Mouse (Mus musculus): Measurements from ENCODE around the gene Kank2. TPM values are rescaled to one million over a fixed set of nuclear protein-coding genes. Genes with fewer than 3 reads are reported as not detected.
"Not testable (repeated sequence)": the region's sequence is repeated elsewhere in the genome, so short reads cannot be mapped to it uniquely, and the experiment has no call there.

Kank2 gene
- total RNA-seq, 2 experiments from 2014 or later = 6.3 to 7.4 TPM

- DNase-seq (ENCODE audit: extremely low spot score in 1 of 2, low spot score in 1 of 2) = no peak
Observed at GRCm38 (mm10) chr9:21818561-21818960, 20.0 kb upstream of the Kank2 start.

- no peak for DNase-seq (ENCODE audit: extremely low spot score in 1 of 2, low spot score in 1 of 2)
Observed at GRCm38 (mm10) chr9:21818125-21818524, 19.6 kb upstream of the Kank2 start.

- DNase-seq (ENCODE audit: extremely low spot score in 1 of 2, low spot score in 1 of 2) = no peak
Observed at GRCm38 (mm10) chr9:21816716-21817305, 18.3 kb upstream of the Kank2 start.

GRCm38 (mm10) chr9:21811170-21811569 lies 12.6 kb upstream of the Kank2 start:
- no peak for DNase-seq (ENCODE audit: extremely low spot score in 1 of 2, low spot score in 1 of 2)

- no peak for DNase-seq (ENCODE audit: extremely low spot score in 1 of 2, low spot score in 1 of 2)
Observed at GRCm38 (mm10) chr9:21808561-21808960, 10.0 kb upstream of the Kank2 start.

- DNase-seq (ENCODE audit: extremely low spot score in 1 of 2, low spot score in 1 of 2) = no peak
Observed at GRCm38 (mm10) chr9:21806976-21807375, 8.4 kb upstream of the Kank2 start.

- DNase-seq (ENCODE audit: extremely low spot score in 1 of 2, low spot score in 1 of 2) = no peak
Observed at GRCm38 (mm10) chr9:21806363-21806762, 7.8 kb upstream of the Kank2 start.

- DNase-seq (ENCODE audit: extremely low spot score in 1 of 2, low spot score in 1 of 2) = peak; percentile 67 to 89
Observed at GRCm38 (mm10) chr9:21803986-21804644, 5.6 kb upstream of the Kank2 start.

- DNase-seq (ENCODE audit: extremely low spot score in 1 of 2, low spot score in 1 of 2) = no peak
Observed at GRCm38 (mm10) chr9:21801591-21801990, 3.0 kb upstream of the Kank2 start.

- DNase-seq (ENCODE audit: extremely low spot score in 1 of 2, low spot score in 1 of 2) = no peak
Observed at GRCm38 (mm10) chr9:21801121-21801520, 2.6 kb upstream of the Kank2 start.

- DNase-seq (ENCODE audit: extremely low spot score in 1 of 2, low spot score in 1 of 2) = no peak
Observed at GRCm38 (mm10) chr9:21799010-21799350, 436 bp upstream of the Kank2 start.

GRCm38 (mm10) chr9:21797921-21798344 lies 611 bp downstream of the Kank2 start:
- no peak for DNase-seq (ENCODE audit: extremely low spot score in 1 of 2, low spot score in 1 of 2)

- no peak for DNase-seq (ENCODE audit: extremely low spot score in 1 of 2, low spot score in 1 of 2)
Observed at GRCm38 (mm10) chr9:21796919-21797318, 1.6 kb downstream of the Kank2 start.

GRCm38 (mm10) chr9:21796259-21796658 lies 2.3 kb downstream of the Kank2 start:
- no peak for DNase-seq (ENCODE audit: extremely low spot score in 1 of 2, low spot score in 1 of 2)

- DNase-seq (ENCODE audit: extremely low spot score in 1 of 2, low spot score in 1 of 2) = no peak
Observed at GRCm38 (mm10) chr9:21795579-21795978, 3.0 kb downstream of the Kank2 start.

- DNase-seq (ENCODE audit: extremely low spot score in 1 of 2, low spot score in 1 of 2) = no peak
Observed at GRCm38 (mm10) chr9:21794925-21795324, 3.6 kb downstream of the Kank2 start.

- DNase-seq (ENCODE audit: extremely low spot score in 1 of 2, low spot score in 1 of 2) = no peak
Observed at GRCm38 (mm10) chr9:21794344-21794834, 4.2 kb downstream of the Kank2 start.

GRCm38 (mm10) chr9:21793507-21793906 lies 5.0 kb downstream of the Kank2 start:
- not testable (repeated sequence) for DNase-seq (ENCODE audit: extremely low spot score in 1 of 2, low spot score in 1 of 2)

- peak in 1 of 2 experiments; percentile 51 for DNase-seq (ENCODE audit: extremely low spot score in 1 of 2, low spot score in 1 of 2)
Observed at GRCm38 (mm10) chr9:21792644-21793043, 5.9 kb downstream of the Kank2 start.

- no peak for DNase-seq (ENCODE audit: extremely low spot score in 1 of 2, low spot score in 1 of 2)
Observed at GRCm38 (mm10) chr9:21791861-21792260, 6.7 kb downstream of the Kank2 start.

- no peak for DNase-seq (ENCODE audit: extremely low spot score in 1 of 2, low spot score in 1 of 2)
Observed at GRCm38 (mm10) chr9:21788234-21788633, 10.3 kb downstream of the Kank2 start.

GRCm38 (mm10) chr9:21787654-21788053 lies 10.9 kb downstream of the Kank2 start:
- no peak for DNase-seq (ENCODE audit: extremely low spot score in 1 of 2, low spot score in 1 of 2)
